Mouse (Mus musculus): Measurements from ENCODE around the gene Ifna14.
"Not testable (repeated sequence)": the region's sequence is repeated elsewhere in the genome, so short reads cannot be mapped to it uniquely, and the experiment has no call there.

Ifna14 gene

DNA sequence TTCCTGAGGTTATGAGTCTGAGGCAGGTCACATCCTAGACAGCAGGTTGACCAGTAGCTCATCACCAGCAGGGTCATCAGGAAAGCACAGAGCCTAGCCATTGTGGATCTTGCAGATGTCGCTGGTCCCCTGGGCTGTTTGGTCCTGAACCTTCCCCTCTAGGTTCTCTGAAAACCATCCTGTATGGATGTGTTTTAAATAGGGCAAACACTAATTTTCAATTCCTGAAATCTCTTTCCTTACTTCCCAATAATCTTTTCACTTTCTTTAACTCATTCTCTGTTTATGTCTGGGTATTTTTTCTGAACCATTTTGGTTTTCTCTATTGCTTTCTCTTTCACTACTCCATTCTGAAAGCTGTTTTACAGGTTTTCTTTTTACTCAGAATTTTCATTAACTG, at the start of gene Ifna14:
Ifna14 (minus strand) TSS at position 101 of the 400 bp plus-strand sequence.
- no peak for DNase-seq (ENCODE audit: low spot score in 2 of 2)

- DNase-seq (ENCODE audit: low spot score in 2 of 2) = no peak
Observed at GRCm38 (mm10) chr4:88603276-88603675, 31.7 kb upstream of the Ifna14 start, which contains the start of gene Ifna12. TSS of gene Ifna12 (minus strand) at chr4:88603376.

GRCm38 (mm10) chr4:88592285-88592684, 20.7 kb upstream of the Ifna14 start, which contains the start of gene Ifna9:
TSS of gene Ifna9 (minus strand) at chr4:88592385.
- DNase-seq (ENCODE audit: low spot score in 2 of 2) = no peak

DNA sequence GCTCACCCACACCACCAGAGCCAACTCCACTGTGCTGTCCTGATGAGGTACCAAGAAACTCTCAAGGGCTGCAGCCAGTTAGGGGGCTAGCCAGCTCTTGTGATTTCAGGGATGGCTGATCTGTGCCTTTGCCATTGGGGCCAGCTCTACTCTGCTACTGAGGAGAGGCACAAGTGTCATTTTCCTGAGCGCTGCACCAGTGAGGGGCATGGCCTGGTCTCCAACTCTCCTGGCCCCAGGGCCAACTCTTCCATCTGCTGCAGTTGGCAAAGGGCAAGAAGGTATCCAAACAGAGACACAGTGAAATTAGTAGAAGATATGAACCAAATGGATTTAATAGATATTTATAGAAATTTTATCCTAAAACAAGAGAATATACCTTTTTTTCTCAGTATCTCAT, 9.8 kb downstream of the Ifna14 start:
- DNase-seq (ENCODE audit: low spot score in 2 of 2) = no peak

GRCm38 (mm10) chr4:88558145-88558544, 13.5 kb downstream of the Ifna14 start, which contains the start of gene Ifna15:
TSS of gene Ifna15 (minus strand) at chr4:88558245.
- not testable (repeated sequence) for DNase-seq (ENCODE audit: low spot score in 2 of 2)

DNA sequence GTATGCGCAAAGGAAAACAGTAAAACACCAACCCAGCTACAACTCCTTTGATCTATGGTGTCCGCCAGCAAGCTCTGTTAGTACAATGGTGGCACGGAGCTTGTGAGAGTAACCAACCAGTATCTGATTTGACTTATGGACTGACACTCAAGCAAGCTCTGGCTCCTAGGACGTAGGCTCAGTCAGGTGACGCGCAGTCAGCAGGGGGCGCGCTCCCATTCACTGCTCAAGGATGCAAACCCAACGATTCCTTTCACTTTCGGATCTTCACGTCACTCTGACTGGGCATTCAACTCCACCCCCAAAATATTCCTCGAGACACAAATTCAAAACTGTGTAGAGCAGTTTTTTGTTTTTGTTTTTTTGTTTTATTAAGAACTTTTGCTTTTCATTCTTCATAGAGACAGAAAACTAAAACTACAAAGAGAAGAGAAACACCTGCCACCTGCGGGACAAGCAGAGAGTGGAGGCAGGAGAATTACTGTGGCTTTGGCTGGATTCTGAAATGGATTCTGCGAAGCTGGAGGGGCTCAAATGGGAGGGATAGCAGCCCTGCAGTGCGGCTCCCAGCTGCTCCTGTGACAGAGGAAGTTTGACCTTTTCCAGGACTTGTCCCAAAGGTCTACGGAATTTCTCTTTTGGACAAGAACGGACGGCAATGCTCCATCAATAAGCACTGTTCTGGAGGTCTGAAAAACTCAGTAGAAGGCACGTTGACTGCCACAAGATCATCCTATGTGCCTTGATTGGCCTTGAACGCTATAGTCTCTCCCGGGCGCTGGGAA, 21.2 kb downstream of the Ifna14 start:
- peak; percentile 60 to 78 for DNase-seq (ENCODE audit: low spot score in 2 of 2)

DNA sequence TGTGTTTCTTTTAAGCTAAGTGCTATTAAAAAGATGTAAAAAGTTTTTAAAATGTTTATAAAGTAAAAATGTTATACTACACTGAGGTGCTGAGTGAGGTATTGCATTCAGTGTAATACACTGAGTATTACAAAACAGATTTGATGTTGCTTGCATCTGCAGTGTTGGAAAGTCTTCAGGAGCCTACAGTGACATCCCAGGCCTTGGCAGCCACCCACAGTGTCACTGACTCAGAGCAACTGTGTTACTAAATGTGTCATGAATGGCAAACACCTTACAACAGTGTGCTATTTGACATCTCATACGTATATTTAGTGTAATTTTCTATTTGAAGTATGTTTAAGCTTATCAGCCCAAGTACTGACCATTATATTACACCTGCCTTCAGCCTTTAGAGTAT, 23.6 kb downstream of the Ifna14 start:
- no peak for DNase-seq (ENCODE audit: low spot score in 2 of 2)

DNA sequence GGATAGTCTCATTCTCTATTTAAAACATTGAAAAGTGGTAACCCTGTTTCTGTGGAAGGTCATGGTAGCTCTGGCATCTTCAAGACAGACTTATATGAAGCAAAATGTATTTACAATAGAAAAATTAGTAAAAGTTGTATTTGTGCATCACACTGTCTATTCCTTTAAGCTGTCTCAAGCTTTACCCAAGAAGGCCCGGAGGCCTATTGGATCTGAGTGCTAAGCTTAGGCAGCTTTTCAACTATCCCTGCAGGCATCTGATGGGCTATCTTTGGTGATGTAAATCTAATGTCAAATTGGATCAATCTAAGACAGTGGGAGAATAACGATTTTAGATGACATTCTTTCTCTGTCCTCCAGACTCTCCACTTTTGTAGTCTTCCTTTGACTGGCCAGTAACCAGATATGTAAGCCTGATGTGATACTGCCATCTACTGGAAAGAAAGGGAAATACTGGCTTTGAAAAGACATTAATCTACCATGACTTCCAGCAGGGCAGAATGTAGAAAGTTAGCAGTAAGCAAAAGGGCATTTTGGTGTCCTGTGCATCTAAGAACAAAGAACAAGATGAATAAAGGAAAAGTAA, 27.9 kb downstream of the Ifna14 start:
- no peak for DNase-seq (ENCODE audit: low spot score in 2 of 2)

GRCm38 (mm10) chr4:88537328-88537727, 34.3 kb downstream of the Ifna14 start:
- DNase-seq (ENCODE audit: low spot score in 2 of 2) = peak in 1 of 2 experiments; percentile 49

GRCm38 (mm10) chr4:88536640-88537039, 35.0 kb downstream of the Ifna14 start:
- no peak for DNase-seq (ENCODE audit: low spot score in 2 of 2)

DNA sequence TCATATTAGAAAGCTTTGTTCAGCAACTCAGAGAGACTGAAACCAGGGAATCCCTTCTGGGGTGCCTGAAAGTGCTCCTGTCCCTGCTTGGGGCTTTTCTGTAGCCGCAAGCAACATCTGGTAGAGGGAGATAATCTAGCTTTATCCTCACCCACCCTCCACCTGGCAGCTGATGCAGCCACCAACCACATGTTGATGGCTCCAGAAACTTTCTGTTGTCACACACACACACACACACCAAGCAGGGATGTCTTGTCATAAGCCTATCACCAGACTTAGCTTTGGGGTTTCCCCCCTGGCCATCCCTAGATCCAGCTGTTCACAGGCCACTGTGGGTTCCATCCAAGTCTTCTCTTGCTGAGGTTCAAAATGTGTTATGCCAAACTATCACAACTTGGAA, 35.9 kb downstream of the Ifna14 start:
- DNase-seq (ENCODE audit: low spot score in 2 of 2) = no peak

- no peak for DNase-seq (ENCODE audit: low spot score in 2 of 2)
Observed at GRCm38 (mm10) chr4:88534903-88535302, 36.7 kb downstream of the Ifna14 start.

DNA sequence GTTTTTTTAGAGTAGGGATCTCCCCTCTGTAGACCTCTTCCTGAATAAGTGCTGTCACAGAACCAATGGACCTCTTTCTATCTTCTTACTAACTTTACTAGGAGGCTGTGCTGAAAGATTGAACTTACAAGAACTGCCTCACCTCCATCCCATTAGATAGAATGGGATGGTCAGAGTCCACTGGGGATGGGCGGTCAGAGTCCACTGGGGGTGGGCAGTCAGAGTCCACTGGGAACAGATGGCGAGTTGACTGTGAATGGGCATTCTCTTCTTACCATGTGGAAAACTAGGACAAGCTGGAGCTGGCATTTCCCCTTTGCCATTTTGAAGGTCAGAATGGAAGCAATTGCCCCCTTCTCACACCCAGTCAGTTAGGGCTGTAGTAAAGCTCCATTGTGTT, 38.1 kb downstream of the Ifna14 start:
- no peak for DNase-seq (ENCODE audit: low spot score in 2 of 2)

GRCm38 (mm10) chr4:88530892-88531291, 40.7 kb downstream of the Ifna14 start:
- DNase-seq (ENCODE audit: low spot score in 2 of 2) = no peak

GRCm38 (mm10) chr4:88530271-88530670, 41.3 kb downstream of the Ifna14 start:
- no peak for DNase-seq (ENCODE audit: low spot score in 2 of 2)

- no peak for DNase-seq (ENCODE audit: low spot score in 2 of 2)
Observed at GRCm38 (mm10) chr4:88526379-88527049, 45.1 kb downstream of the Ifna14 start.

GRCm38 (mm10) chr4:88525393-88525792, 46.2 kb downstream of the Ifna14 start:
- no peak for DNase-seq (ENCODE audit: low spot score in 2 of 2)

- no peak for DNase-seq (ENCODE audit: low spot score in 2 of 2)
Observed at GRCm38 (mm10) chr4:88523241-88523640, 48.4 kb downstream of the Ifna14 start.

- no peak for DNase-seq (ENCODE audit: low spot score in 2 of 2)
Observed at GRCm38 (mm10) chr4:88522674-88523073, 48.9 kb downstream of the Ifna14 start, which contains the start of gene Ifnb1. TSS of gene Ifnb1 (minus strand) at chr4:88522774.
